Mouse (Mus musculus) spleen, adult 2 months (tissue): Measurements from ENCODE around the gene Snx21.

Source experiments
- CTCF ChIP-seq: fragments of 200-500 bp; IDR thresholded peaks from 2 replicates; pipeline ENCODE4 v1.5.1; 2011; ENCODE audit warnings: mild to moderate bottlenecking, inconsistent platforms; ENCODE audit not compliant: insufficient read depth, insufficient read length, insufficient replicate concordance; ENCODE audit errors: extremely low read depth
- POLR2A ChIP-seq: fragments of 200-500 bp; IDR thresholded peaks from 2 replicates; pipeline ENCODE4 v1.6.1; 2011; ENCODE audit warnings: low read depth, low read length, inconsistent platforms

DNA sequence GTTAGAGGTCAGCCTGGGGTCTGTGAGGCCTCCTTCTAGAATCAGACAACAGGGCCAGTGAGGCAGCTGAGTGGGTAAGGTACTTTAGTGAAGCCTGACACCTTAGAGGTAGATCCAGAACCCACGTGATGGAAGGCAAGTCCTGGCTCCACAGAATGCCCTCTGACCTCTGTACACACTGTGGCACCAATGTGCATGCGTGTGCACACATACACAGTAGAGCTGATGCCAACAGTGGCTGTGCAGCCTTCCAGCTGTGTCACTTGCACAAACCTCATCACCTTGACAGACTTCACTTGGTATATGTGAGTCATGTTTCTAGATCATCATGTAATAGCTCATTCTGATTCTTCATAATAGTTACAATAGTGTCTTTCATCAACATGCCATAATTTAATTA lies 33.2 kb upstream of the Snx21 start:
- no peak for TF ChIP-seq CTCF
- no peak for TF ChIP-seq POLR2A
